Mouse (Mus musculus) kidney, adult 2 months (tissue): Measurements from ENCODE around the gene Dlk1.

Source experiments
- CTCF ChIP-seq: fragments of 200-500 bp; conservative IDR thresholded peaks from 2 replicates; pipeline ENCODE4 v1.5.1; 2011; ENCODE audit warnings: low read depth, mild to moderate bottlenecking, control low read depth, low read length, moderate library complexity, mixed read lengths; ENCODE audit not compliant: insufficient read depth, insufficient read length
- POLR2A ChIP-seq: fragments of 200-500 bp; IDR thresholded peaks from one replicate; pipeline ENCODE4 v1.6.1; 2011; ENCODE audit warnings: low read depth, low read length, control low read depth

DNA sequence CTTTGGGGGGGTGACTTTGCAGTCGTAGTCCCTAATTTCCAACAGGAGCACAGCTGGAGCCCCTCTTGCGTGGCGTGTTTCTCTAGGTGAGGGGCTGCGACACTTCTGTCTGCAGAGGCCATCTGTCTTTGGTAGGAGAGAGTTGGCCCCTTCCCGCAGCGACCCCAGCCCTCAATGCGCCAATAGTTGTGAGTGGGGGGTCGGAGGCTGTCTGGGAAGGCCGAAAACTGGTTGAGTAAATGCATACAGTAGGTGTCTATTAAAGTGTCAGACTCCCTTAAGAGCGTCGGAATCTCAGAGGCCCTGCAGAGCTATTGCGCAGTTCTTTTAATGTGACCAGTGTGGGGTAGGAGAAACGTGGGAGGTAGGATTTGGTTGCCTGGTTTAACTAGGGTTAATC lies 1.5 kb downstream of the Dlk1 start:
- TF ChIP-seq CTCF: no peak
- no peak for TF ChIP-seq POLR2A
